Mouse (Mus musculus) erythroblast, embryonic 14.5 days (primary cell): ENCODE data around the gene Cyp2b10.

Experiments used
- GATA1 ChIP-seq: IDR thresholded peaks from 2 replicates; pipeline ENCODE4 v1.6.1; 2012; ENCODE audit warnings: low read length, inconsistent platforms, mixed read lengths
- TAL1 ChIP-seq: IDR thresholded peaks from 3 replicates; pipeline ENCODE4 v1.6.1; 2012; ENCODE audit warnings: low read length, inconsistent platforms, mixed read lengths

GRCm38 (mm10) chr7:25872624-25873023 is 24.8 kb upstream of the Cyp2b10 start:
- TF ChIP-seq TAL1 = no peak
- TF ChIP-seq GATA1 = no peak
